Mouse (Mus musculus) cerebral cortex, adult 2 months (tissue): ENCODE measurements around the gene Gnai1.

Source experiments
- WGBS: fragments of 180-500 bp; shearing (Covaris S2); methylation state at CpG from one replicate; pipeline ENCODE4 v1.1.7; 2018; 5-methylcytosine and 5-hydroxymethylcytosine counted together

Gnai1 gene

DNA sequence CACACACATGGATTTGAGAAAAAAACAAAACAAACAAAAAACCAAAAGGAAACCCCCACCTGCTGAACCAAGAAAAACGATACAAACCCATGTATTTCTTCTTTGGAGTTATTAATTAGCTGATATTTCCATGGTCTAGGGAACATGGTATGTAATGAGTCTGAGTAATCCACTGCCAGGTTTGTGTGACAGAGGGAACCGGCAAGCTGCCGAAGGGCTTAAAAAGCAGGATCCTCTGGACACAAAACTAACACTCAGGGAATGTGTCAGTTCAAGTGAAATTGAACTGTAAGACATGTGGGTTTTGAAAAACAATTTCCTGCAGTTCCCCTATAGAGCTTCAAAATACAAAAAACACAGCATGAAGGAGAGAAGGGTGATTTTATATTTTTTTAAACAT lies 72.1 kb downstream of the Gnai1 start:
- WGBS = 63% methylated on average over 3 of the region's 3 CpGs

DNA sequence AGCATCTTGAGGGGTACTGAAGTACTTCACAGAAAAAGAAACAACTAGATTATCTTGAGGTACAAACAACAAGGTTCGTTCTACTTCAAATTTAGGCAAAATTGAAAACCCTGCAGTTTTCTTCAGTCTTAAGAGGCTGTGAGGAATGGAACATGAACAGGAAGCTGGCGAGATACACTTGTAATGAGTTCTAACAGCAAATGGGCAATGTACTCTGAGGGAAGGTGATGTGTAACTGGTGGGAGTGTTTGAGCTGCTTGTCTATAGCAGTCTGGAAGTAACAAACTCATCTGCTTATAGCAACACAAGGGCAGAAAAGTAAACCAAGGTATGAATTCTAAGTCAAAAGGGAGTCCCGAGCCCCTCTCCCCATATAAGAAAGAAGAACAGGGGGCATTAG lies 78.1 kb downstream of the Gnai1 start:
- WGBS = 68% methylated on average over 3 of the region's 3 CpGs

DNA sequence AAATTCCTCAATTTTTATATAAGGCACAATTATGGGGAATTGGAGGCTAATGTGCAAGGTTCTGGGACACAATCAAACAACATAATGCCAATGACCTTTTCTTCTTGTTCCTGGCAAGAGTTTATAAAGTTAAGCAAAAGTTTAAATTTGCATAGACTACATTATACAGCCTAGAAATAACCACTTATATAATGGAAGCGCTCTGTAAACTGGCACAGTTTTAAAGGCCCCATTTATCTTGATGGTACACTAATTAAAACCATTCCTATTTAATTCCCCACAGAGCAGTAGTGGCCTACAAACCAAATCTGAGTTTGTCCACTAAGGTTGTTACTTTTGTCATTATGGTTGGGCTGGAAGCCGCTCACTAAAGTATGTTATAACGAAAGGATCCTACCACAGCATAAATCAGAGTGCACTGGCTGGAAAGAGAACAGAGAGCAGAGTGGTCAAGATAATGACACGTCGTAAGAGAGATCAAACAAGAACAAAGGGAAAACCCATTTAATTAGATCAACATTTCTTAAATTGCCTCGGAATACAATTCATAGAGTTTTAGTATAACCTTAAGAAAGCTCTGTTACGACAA lies 85.7 kb downstream of the Gnai1 start:
- WGBS = 58% methylated on average over 7 of the region's 7 CpGs

DNA sequence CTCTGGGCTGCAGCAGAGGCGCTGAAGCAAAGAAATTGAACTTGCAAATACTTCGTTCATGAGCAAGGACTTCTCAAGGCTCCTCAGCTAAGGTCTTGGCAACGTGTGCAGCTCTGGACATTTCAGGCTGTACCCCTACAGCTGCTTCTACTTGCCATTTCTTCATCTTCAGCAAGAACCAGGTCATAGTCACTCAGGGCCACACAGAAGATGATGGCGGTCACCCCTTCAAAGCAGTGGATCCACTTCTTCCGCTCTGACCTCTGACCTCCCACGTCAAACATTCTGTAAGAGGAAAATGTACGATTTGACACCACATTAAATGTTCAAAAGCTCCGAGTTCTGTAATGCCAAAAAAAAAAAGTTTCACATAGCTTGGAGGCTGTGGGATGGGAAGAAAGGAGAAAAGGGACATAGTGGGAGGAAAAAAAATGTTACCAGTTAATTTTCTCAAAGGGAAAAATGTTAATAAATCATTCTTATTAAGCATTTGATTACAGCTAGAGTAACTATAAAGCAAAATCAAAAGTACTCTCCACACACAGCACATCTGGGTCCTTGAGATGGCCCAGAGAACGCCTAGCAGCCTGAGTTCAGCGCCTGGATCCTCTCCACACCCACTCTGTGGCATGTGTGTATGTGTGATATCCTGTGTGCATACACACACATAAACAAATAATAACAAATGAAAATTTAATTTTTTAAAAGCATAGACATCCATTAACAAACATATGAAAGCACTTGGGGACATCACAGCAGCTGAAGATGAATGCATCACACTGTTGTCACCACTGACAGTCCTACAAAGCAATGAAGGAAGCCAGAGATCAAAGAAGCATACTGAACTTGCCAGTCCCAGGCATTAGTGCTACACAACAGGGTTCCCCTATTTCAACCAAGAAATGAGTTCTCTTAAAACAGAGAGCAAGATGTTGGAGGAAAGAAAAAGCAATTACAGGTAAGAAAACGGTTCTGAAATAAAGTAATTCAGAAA lies 86.6 kb downstream of the Gnai1 start:
- WGBS = 81% methylated on average over 11 of the region's 11 CpGs

DNA sequence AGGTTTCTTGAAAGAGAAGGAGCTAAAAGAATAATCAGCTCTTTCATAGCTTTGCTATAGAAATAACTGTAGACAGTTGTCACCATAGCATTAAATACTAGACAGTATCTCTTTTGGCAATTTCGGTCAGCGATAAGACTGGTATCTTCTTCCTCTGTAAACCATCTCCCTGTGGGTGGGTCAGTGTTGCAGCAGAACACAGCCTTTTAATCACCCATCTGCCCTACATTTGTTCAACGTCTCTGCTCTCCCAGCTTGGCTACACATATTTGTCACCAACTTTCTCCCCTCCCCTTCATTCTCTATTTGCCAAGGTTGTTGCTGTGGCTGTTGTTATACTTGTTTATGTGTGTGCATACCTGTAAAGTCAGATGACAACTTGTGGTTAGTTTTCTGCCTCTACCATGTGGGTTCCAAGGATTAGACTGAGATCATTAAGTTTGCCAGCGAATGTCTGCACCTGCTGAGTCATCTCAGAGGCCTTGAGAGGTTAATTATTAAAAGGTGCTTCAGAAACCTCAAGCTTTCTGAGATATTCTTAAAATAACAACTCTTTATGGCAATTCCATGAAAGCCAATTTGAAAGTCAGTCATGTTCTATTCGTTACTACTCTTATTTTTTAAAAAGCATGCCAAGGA lies 109.7 kb downstream of the Gnai1 start:
- WGBS = 72% methylated on average over 5 of the region's 5 CpGs

DNA sequence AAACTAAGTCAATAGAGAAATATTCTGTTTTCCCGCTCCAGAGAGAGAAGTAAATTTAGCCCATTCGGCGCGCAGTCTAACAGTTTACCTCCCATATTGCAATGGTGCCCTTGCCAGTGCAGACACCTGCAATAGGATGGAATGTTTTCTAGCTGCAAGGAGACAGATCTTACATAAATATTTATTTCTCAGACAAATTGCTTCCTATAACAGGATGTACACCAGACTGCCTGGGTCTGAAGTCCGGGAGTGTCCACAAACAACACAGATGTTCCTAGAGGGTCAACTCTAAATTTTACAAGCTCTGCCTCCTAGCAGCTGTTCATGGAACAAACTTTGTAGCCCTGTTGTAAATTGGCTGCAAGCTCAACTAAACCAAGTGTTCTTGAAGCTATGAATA lies 111.0 kb downstream of the Gnai1 start:
- 41% methylated on average over 5 of the region's 5 CpGs for WGBS

DNA sequence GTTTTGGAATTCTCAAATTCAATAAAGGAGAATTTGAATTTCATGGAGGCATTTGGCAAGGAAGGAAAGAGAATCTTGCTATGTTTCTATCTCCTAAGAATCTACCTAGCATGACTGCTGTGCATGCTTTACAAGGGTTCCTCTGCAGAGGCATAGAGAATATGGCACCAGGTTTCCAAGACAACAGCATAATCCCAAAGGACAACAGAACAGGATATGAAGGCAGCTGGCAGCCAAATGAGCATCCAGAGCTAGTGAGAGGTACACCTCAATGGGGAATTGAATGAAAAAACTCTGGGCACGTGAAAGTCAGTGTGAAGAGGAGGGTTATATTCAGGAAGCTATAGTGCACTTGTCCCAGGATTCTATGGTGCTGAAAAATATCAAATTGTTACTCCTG lies 130.8 kb downstream of the Gnai1 start:
- WGBS = 18% methylated on average over 1 of the region's 1 CpGs

DNA sequence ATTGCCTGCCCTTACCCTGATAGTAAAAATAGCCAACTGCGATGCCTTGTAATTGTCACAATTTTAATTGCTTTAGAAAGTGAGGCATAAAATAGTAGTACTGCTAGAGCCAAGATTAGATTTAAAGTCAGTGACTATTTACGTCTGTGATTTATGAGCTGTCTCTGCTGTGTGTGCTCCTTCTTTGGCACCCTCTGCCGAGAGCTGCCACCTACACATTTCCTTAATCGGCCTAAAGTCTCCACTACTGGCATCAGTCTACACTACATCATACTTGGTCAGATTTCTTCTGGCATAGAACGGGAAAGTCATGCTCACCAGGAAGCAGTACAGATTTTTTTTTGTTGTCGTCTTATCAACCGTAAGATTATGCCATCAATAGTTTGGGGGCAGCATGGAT lies 131.3 kb downstream of the Gnai1 start:
- WGBS = 43% methylated on average over 7 of the region's 7 CpGs

DNA sequence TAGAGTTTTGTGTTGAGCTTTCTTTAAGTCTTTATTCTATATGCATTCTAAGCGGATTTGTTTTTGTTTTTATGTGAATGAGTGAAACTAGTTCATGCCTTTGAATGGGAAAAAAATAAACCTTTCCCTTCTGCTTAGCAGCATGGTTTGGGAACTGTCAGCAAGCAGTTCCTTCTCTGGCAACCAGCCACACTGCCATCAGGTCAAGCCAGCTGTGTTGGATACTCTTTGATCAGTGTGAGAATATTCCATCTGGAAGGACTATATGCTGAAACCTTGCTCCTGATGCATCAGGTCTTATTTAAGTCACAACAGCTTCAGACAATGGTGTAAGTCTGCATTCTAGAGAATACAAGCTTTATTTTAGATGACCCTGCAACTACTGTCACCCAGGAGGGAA lies 139.3 kb downstream of the Gnai1 start:
- 40% methylated on average over 1 of the region's 1 CpGs for WGBS

DNA sequence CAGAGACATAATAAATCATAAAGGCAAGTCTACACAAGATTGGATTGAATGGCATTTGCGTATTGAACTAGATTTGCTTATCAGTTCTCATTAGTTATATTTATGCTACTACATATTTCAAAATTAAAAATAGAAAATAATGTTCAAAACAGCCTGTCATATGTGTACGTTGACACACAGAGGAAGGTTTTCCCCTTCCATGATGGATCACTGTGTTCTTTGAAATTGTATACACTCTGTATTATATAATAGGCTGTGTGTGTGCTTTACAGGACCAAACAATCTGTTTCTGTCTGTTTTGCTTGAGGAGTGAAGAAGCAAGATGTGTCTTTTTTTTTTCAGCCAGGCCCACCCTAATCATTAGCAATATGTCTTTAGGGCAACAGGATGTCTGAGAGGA lies 141.9 kb downstream of the Gnai1 start:
- 95% methylated on average over 2 of the region's 2 CpGs for WGBS
